Mouse (Mus musculus) erythroid progenitor cell, adult 5-6 weeks (primary cell): ENCODE measurements at regions not wholly inside any gene's neighbourhood (a gene's known extent, or its start where the extent isn't known, plus 50 kb on each side); places are given as distances from the start of the nearest gene placed in this dataset.
A peak's percentile ranks its signal among the peaks of the same experiment; 100 is the strongest.

ENCODE experiments used
- ATAC-seq: replicated peaks from 2 replicates; pipeline ENCODE4 v1.8.0; 2016; ENCODE audit warnings: moderate number of reproducible peaks, mild to moderate bottlenecking, moderate TSS enrichment, inconsistent platforms; ENCODE audit not compliant: poor library complexity, low FRiP score, severe bottlenecking

- no peak for ATAC-seq
These were observed 112.5 kb upstream of the Pgrmc2 start for GRCm38 (mm10) chr3:41195113-41195975.

- ATAC-seq, result no peak
These were observed 111.7 kb upstream of the Pgrmc2 start for GRCm38 (mm10) chr3:41194311-41195112.

- ATAC-seq, result no peak
These were observed 102.7 kb upstream of the Pgrmc2 start for GRCm38 (mm10) chr3:41185305-41186097.

DNA sequence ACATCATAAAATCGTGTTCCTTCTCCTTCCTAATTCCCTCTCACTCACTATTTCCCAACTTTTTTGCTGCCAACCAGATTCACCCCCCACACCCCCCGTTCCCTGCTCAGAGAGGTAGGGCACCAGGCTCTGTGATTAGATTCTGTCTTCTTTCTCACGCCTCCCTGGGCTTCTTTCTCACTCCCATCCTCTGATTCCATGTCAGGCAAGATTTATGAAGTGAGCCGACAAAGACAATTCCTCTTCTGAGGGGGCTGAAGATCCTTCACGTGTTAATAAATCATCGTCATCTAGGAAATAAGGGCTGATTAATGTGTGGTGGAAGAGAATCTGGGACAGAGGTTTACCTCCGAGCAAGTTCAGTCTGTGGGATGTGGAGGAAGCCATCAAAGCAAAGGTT is 101.5 kb upstream of the Pgrmc2 start:
- no peak for ATAC-seq

DNA sequence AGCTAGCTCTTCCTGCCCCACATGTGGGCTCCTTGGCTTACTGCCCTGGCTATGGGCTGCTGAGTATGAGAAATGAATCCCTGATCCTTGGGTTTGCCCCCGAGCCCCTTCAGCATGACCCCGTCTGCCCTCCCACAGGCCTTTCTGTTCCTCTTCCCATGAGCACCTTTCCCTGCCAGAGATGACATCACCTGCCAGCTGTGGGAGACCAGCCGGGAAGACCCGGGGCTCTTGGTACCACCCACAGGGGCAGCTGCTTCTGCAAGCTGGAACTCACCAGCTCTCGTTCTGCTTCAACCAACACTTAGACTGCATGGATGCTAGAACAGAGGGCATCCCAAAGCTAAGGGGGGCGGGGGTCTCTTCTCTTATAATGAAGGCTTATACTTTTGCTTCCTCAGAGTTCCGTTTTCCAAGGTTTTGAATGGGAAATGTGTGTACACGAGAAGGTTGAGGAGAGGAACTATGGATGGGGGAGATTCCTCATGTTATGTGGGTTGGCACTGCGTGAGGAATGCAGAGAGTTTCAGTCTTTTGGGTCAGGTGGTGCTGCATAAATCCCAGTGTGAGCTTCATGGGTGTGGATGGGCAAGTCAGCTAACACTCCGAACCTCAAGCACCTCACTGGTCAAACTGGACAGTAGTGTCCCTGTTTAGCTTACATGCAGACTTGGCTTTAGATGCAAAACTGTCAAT is 100.2 kb upstream of the Pgrmc2 start:
- ATAC-seq, result no peak

DNA sequence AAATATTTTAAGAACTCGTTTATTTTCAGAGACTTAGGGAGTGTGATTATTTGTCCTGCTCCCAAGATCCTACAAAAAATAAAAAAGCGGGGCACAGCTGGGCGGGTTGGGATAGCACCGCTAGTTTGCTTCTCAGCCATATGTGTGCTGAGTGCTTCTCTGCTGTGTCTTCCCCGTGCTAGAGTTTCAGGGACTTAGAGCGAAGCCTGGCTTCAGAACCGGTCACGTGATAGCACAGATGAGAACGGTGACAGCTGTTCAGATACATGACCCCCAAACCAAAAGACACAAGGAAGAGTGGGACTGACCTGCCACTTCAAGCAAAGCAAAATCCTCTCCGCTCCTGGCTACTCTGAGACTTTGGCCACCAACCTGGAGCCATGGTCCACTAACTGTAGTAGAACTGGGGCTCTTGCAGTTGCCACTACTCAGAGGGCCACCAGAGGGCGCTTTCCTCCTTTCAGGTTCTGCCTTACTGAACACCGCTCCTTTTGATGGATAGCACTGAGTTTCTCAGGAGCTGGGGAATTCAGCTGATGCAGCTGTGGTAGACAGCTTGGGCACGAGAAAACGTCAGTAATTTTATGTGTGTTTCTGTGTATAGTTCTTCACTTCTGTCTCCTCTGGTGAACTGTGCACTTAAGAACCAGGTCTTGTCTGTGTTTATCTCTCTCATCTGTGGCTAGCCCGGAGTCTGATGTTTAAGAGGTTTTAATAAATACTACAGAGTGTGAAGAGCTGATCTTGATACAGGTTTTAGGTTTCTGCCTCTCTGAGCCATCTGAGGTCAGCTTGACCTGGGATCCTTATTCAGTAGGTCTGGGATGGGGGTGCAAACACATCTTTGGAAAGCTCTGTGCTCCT is 99.4 kb upstream of the Pgrmc2 start:
- ATAC-seq, result peak; percentile 73

DNA sequence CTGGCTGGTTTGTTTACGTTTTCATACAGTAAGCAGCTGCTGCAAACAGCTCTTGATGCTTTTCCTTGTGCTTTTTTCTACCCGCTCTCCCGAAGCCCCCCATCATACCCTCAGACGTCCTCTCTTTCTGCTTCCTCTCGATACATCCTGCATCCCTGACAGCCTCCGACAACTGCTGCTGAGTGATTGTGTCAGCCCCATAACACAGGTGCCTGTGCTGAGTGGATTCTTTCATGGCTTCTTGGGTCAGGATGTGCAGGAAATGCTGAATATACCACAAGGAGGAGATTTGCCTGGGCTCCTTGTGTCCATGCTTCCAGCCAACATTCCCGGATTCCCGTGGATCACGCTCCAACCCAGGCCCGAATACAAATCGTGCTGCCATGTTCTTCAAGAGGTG is 98.6 kb upstream of the Pgrmc2 start:
- no peak for ATAC-seq

DNA sequence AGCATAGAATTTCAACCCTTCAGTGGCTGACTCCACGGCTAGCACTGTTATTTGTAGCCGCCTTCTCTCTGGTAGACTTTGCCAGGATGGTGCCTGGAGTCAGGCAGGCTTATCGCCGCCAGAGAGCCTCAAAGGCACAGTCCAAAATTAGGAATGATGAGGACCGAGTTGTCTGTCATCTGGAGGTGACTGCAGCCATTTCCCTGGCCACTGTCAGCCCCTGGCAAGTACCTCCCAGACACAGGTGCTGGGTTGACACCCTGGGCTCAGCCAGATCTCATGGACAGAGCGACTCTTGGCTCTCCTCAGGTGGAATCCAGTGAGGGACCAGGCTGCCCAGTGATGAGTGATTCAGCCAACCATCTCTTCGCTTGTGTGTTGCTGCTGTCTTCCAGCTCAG is 98.1 kb upstream of the Pgrmc2 start:
- no peak for ATAC-seq

DNA sequence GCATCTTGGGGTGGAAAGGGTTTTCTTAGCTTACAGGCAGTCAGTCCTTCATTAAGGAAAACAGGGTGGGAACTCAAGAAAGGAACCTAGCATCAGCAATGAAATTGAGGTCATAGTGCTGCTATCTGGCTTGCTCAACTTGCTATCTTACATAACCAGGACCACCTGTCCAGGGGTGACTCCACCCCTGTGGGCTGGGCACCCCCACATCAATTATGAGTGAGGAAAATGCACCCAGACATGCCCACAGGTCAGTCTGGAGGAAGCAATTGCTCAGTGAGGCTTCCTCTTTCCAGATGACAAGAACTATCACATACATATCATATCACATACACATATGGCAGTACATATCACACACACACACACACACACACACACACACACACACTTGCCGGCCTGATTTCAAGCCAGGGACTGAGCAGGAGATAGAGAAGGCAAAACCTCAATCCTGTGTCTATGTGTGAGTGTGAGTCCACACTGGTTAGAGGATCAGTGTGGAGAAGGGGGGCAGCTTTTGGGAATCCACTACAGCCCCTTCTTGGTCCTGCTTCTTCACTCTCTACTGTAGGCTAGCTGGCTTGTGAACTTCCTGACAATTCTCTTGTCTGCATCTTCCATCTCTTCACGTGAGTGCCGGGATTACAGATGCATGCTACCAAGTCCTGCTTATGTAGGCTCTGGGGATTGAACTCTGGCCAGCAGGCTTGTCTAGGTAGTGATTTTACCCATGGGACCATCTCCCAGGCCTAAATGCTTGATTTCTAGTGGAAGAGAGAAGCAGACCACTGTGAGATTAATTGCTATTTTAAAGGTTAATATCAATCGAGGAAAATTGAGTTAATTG is 96.4 kb upstream of the Pgrmc2 start:
- ATAC-seq, result peak; percentile 82

DNA sequence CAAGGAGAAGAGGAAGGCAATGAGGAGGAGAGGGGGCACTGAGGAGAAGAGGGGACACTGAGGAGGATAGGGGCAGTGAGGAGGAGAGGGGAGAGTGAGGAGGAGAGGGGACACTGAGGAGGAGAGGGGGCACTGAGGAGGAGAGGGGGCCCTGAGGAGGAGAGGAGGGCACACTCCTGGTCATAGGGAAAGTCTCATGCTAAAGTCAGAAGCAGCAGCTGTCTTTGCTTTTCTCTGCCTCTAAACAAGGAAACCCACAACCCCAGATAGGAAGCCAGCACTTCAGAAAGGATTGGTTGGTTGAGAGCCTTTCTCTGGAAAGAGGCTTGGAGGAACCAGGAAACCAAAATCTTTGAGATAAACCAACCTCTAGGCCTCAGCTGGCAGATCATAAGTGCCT is 94.3 kb upstream of the Pgrmc2 start:
- no peak for ATAC-seq

DNA sequence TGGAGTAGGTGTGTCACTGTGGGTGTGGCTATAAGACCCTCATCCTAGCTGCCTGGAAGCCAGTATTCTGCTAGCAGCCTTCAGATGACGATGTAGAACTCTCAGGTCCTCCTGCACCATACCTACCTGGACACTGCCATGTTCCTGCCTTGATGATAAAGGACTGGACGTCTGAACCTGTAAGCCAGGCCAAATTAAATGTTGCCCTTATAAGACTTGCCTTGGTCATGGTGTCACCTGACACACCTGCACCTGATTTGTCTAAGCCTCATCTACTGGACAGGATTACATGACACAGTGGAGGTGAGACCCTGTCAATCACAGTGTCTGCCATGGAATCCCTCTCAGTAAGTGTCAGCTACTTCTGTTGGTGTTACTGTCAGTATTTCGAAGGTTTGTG is 92.5 kb upstream of the Pgrmc2 start:
- no peak for ATAC-seq

- no peak for ATAC-seq
These were observed 90.7 kb upstream of the Pgrmc2 start for GRCm38 (mm10) chr3:41173561-41173960.

GRCm38 (mm10) chr3:41172306-41173215 is 89.7 kb upstream of the Pgrmc2 start:
- ATAC-seq, result no peak

DNA sequence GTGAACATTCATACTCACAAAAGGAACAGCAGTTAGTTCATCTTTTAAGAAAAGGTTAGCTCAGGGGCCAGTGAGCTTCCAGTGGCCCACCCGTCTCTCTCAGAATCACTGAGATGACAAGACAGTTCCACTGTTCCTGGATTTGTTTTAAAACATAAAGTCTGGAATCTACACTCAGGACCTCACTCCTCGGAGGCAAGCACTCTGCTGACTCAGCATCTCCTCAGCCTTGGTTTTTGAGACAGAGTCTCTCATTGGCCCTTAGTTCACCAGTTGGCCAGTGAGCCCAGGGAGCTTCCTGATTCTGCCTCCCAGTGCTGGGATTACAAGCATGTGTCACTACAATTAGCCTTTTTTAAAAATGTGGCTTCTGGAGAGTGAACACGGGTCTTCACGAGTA is 88.9 kb upstream of the Pgrmc2 start:
- ATAC-seq, result no peak

GRCm38 (mm10) chr3:41171310-41171709 is 88.5 kb upstream of the Pgrmc2 start:
- ATAC-seq, result peak; percentile 55

- ATAC-seq, result no peak
These were observed 87.7 kb upstream of the Pgrmc2 start for GRCm38 (mm10) chr3:41170566-41170965.

- peak; percentile 88 for ATAC-seq
These were observed 86.6 kb upstream of the Pgrmc2 start for GRCm38 (mm10) chr3:41169430-41169829.
